Mouse (Mus musculus) erythroblast, adult 5-6 weeks (primary cell): ENCODE data around the gene Cnot2. TPM values are rescaled to one million over a fixed set of nuclear protein-coding genes. Genes with fewer than 3 reads are reported as not detected.

Source experiments
- ATAC-seq: replicated peaks from 2 replicates; pipeline ENCODE4 v1.8.0; 2016; ENCODE audit warnings: moderate number of reproducible peaks, mild to moderate bottlenecking, moderate TSS enrichment, inconsistent platforms; ENCODE audit not compliant: poor library complexity, low FRiP score, severe bottlenecking
- total RNA-seq, 2 experiments: library from RNA; stranded (forward) in 1 of 2; stranded (reverse) in 1 of 2; fragments of 150-400 nt in 1 of 2; fragments of 200-764, 138-1000 nt in 1 of 2; gene quantifications; 2 replicates each; pipeline versions ENCODE4 v1.2.3 to v1.2.4; 2015 to 2017; ENCODE audit warnings: low replicate concordance in 2 of 2

Cnot2 gene
- total RNA-seq, 2 experiments from 2014 or later = 31.9 to 60.4 TPM

DNA sequence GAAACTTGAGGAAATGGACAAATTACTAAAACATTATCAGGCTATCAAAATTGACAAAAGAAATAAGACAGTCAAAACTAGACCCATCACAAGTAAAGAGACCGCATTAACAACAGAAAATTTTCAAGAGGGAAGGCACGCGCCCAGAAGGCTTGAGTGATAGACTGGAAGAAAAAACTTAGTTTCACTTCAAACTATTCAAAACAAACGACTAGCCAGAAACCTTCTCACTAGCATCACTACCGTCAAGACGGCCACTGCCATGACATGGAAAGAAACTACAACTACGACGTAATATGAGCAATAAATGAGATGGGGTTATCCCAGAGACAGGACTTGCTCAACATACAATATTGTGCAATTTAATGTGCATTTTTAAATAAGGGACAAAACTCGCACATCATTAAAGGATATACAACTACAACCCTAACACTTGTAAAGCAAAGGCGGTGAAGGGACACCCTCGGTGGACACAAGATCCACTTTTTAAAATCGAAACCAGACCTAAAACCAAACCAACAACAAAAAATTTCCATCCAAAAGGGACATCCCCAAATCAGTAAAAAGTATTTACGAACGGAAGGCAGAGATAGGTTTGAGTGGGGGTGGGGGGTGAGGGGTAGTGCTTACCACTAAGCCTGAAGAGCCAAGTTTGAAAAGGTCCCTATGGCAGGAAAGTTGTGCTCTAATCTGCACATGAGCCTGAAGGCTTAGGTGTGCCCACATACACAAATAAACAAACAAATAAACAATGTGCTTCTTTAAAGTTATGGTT lies 16.3 kb downstream of the Cnot2 start:
- no peak for ATAC-seq

DNA sequence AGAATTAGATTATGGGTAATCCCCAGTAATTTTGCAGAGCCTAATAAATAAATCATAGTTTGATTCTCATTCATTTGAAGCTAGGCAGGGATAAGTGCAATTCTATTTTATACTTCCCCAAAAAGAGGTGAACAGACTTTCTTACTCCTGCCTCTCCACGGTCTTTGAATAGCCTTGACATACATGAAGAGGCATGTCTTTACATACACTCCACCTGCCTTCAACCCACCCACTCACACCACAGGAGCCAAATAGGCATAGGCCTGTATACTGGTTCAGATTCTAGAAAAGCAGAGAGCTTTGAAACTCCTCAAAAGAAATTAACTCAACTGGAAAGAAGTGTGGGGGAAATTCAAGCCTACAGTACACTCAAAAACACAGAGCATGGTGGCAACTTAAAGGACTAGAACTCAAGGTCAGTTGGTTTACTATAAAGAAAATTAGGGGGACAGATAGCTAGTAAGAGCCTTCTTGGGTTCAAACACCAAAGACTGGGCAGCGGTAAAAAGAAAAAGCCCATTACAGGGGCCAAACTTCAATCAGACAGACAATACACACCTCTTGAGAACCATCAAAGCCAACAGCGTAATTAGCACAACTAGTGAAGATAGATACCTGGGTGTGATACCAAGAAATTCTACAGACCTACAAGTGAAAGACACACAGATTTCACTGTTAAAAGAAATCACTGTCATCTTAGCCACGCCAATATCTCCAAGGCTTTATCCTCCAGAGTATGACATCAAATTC lies 18.4 kb downstream of the Cnot2 start:
- ATAC-seq = no peak

DNA sequence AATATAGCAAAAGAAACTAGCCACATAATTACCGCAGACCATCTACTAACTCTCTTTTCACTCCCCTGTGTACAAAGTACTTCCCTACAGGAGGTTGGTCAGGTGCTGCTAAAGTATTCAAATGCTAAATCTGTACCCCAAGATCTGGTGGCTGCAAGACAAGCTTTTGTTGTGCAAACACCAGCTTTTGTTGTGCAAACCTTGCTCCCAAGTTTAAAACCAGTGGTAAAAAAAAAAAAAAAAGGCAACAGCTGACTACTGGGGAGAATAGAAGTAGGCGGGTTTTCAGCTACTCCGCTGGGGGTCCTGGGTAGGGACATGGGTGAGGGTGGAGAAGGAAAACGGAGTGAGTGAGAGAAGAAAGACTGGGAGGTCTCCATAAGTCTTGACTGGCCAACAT lies 19.1 kb downstream of the Cnot2 start:
- no peak for ATAC-seq

GRCm38 (mm10) chr10:116559171-116559570 lies 22.1 kb downstream of the Cnot2 start:
- no peak for ATAC-seq

GRCm38 (mm10) chr10:116557166-116557565 lies 24.1 kb downstream of the Cnot2 start:
- no peak for ATAC-seq

DNA sequence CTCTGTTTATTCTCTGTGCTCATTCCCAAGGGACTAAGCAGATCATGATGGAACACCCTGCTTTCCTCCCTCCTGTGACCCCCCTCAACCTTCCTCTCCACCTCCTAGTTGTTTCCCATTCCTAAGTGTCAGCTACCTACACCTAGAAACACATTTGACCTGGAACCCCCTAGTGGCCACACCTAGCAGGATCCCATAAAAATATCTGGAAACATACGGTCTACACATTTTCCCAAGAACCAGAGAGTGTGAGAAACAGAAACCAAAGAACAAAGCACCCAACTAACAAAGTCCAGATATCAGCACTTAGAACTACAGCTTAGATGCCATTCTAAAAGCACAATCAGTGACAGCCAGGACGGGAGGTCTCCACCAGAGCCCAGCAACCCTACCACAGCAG lies 26.9 kb downstream of the Cnot2 start:
- ATAC-seq = peak; percentile 60; the same call in 1 of the 2 replicates

GRCm38 (mm10) chr10:116547958-116548357 lies 33.4 kb downstream of the Cnot2 start:
- no peak for ATAC-seq

- no peak for ATAC-seq
Observed at GRCm38 (mm10) chr10:116546177-116546576, 35.1 kb downstream of the Cnot2 start.

GRCm38 (mm10) chr10:116543061-116543460 lies 38.2 kb downstream of the Cnot2 start:
- ATAC-seq = no peak

DNA sequence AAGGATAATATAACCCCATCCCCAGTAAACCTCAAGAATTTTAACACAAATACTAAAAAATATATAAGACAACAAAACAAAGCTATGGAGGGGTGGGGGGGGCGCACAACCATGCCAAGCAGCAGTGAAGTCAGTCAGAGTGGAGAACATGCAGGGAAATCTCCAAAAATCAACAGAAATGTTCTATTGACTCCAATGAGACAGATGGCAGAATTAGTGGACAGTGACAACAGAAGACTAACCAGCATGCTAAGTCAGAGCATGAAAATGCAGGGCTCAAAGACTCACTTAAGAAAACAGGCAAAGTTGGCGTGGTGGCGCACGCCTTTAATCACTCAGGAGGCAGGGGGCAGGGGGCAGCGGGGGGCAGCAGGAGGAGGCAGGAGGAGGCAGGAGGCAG lies 40.6 kb downstream of the Cnot2 start:
- no peak for ATAC-seq

DNA sequence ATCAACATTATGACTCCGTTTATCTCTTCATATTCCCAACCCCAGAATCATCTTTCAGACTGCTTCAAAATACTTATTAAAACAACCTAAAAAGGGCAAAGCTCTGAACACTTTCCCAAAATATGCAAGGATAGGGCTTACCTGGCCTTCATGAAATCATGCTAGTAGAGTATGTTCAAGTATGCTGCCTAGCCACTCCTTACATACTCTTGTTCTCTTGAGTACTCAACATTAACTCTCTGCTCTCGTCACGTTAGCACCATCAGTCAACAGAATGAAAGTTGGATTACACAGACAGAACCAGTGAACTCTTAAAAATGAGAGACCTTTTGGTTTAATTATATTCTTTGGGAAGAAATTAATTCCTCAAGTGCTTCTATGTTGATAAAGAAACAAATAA lies 43.8 kb downstream of the Cnot2 start:
- ATAC-seq = no peak

- no peak for ATAC-seq
Observed at GRCm38 (mm10) chr10:116534278-116534677, 47.0 kb downstream of the Cnot2 start.

DNA sequence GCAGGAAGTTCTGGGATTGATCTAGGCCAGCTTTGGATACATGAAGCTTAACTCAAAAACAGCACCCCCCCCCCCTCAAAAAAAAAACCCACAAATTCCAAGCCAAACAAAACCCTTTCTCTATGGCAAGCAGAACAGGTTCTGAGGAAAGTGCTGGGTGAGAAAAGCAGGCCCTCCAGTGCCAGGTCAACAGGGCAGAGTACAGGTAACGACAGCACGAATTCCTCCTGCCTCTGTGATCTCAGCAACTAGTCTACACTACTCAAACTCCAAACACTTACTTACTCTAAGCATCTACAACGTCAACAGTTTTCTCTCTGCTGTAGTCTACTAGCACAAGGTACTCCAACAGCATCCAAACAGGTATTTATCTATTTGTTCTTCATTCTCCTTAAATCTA lies 48.8 kb downstream of the Cnot2 start:
- ATAC-seq = no peak

DNA sequence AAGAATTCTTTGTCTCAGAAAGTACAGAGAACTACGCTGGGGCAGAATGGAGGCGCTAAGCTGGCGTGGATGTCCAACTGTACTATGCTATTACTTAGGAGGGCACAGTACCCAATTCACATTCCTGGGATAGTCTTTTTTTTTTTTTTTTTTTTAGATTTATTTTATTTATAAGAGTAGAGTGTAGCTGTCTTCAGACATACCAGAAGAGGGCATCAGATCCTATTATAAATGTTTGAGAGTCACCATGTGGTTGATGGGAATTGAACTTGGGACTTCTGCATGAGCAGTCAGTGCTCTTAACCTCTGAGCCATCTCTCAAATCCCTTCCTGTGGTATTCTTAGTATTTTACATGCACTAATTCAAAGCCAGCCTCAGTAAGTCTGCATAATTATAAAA lies 50.2 kb downstream of the Cnot2 start:
- no peak for ATAC-seq

GRCm38 (mm10) chr10:116519588-116519987 lies 61.7 kb downstream of the Cnot2 start:
- ATAC-seq = no peak

DNA sequence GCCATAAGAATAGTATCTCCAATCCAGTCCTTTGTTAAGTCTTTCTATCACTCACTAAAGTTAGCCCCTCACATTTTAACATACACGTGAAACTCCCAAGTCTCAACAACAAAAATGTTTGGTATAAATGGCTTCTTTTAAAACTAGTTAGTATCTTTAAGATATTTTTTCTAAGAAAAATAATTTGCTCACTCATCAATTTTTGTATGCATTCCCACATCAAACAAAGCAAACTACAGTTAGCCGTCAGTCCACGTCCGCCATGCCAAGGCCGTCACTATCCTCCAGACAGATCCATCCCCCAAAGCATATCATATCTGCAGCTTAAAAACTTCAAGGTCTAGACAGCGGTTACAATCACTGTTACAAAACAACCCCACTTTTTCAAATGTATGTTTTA lies 65.7 kb downstream of the Cnot2 start:
- no peak for ATAC-seq

GRCm38 (mm10) chr10:116515158-116515557 lies 66.2 kb downstream of the Cnot2 start:
- no peak for ATAC-seq

- no peak for ATAC-seq
Observed at GRCm38 (mm10) chr10:116513254-116513635, 68.1 kb downstream of the Cnot2 start.

- ATAC-seq = no peak
Observed at GRCm38 (mm10) chr10:116512521-116513253, 68.6 kb downstream of the Cnot2 start.

GRCm38 (mm10) chr10:116505303-116506014 lies 75.9 kb downstream of the Cnot2 start:
- ATAC-seq = no peak
